Mouse (Mus musculus) megakaryocyte, embryonic 14.5 days (primary cell): ENCODE measurements around the gene Grk5. TPM values are rescaled to one million over a fixed set of nuclear protein-coding genes. Genes with fewer than 3 reads are reported as not detected.
A peak's percentile ranks its signal among the peaks of the same experiment; 100 is the strongest.
"Not testable (repeated sequence)": the region's sequence is repeated elsewhere in the genome, so short reads cannot be mapped to it uniquely, and the experiment has no call there.

ENCODE experiments used
- H3K27me3 ChIP-seq: replicated peaks from 2 replicates; pipeline ENCODE3; 2012; ENCODE audit warnings: inconsistent platforms
- H3K36me3 ChIP-seq: replicated peaks from 2 replicates; pipeline ENCODE3; 2012; ENCODE audit warnings: low read length, inconsistent platforms, mixed read lengths
- H3K4me1 ChIP-seq: 2 replicates; pipeline ENCODE4 v1.6.1; 2012; ENCODE audit warnings: inconsistent platforms
- H3K4me3 ChIP-seq: replicated peaks from 2 replicates; pipeline ENCODE3; 2012; ENCODE audit warnings: moderate library complexity, mild to moderate bottlenecking, inconsistent platforms
- H3K9me3 ChIP-seq: 2 replicates; pipeline ENCODE4 v1.6.1; 2012; ENCODE audit warnings: inconsistent platforms
- FLI1 ChIP-seq: IDR thresholded peaks from 2 replicates; pipeline ENCODE4 v1.6.1; 2012; ENCODE audit warnings: low read length, inconsistent platforms, mixed read lengths
- GATA1 ChIP-seq: IDR thresholded peaks from 3 replicates; pipeline ENCODE4 v1.6.1; 2012; ENCODE audit warnings: mixed read lengths, low read length, inconsistent platforms, borderline replicate concordance
- polyA plus RNA-seq: library from polyadenylated mRNA; stranded (reverse); fragments of >175 nt; gene quantifications from 2 replicates; pipeline ENCODE4 v1.2.3, GENCODE M21; 2012; ENCODE audit warnings: low replicate concordance; ENCODE audit not compliant: insufficient read depth

Gene Grk5
- polyA plus RNA-seq, 1 experiment = 5.0 TPM

DNA sequence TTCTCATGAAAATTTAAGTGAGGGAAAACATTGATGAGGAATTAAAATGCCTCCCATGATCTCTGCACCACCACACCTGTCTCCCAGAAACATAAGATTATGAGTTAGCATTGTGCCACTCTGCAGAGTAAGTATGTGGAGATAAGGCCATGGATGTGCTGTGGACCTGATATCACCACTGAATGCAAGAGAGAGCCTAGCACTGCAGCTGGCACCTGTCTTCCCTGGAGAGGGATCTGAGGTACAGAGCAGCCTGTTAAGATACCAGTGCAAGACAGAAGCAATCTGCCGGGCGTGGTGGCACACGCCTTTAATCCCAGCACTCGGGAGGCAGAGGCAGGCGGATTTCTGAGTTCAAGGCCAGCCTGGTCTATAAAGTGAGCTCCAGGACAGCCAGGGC, 15.9 kb downstream of the Grk5 start:
- no peaks in the 10 kb centered on the region for H3K27me3 ChIP-seq
- peaks cover 8% of the 10 kb centered on the region; the same call in 1 of the 2 replicates for H3K9me3 ChIP-seq
- peaks cover 4% of the 10 kb centered on the region for H3K36me3 ChIP-seq
- peaks cover 18% of the 10 kb centered on the region for H3K4me1 ChIP-seq
- no peak overlapping the region for H3K4me3 ChIP-seq
- TF ChIP-seq FLI1 = no peak

GRCm38 (mm10) chr19:60910304-60910703, 20.8 kb downstream of the Grk5 start:
- H3K9me3 ChIP-seq = no peaks in the 10 kb centered on the region
- peaks cover 8% of the 10 kb centered on the region for H3K4me1 ChIP-seq
- H3K27me3 ChIP-seq = no peaks in the 10 kb centered on the region
- TF ChIP-seq FLI1 (no peak), GATA1 (no peak)
- no peaks in the 10 kb centered on the region for H3K36me3 ChIP-seq
- H3K4me3 ChIP-seq = no peak overlapping the region

DNA sequence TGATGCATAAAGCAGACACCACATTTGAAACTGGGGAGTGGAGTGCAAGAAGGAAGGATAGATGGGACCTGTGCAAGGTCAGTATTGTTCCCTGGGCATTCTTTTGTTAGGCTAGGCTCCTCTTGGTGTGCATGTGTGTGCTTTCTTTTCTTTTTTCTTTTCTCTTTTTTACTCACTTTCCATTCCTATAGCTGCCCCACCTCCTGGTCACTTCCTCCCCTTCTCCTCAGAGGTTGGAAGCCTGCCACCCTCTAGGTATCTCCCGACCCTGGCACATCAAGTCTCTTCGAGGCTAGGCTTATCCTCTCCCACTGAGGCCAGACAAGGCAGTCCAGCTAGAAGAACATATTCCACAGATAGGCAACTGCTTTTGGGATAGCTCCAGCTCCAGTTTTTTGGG, 22.1 kb downstream of the Grk5 start:
- H3K27me3 ChIP-seq = no peaks in the 10 kb centered on the region
- TF ChIP-seq GATA1 (no peak), FLI1 (no peak)
- no peak overlapping the region for H3K4me3 ChIP-seq
- H3K36me3 ChIP-seq = no peaks in the 10 kb centered on the region
- H3K9me3 ChIP-seq = no peaks in the 10 kb centered on the region
- H3K4me1 ChIP-seq = peaks cover 18% of the 10 kb centered on the region

DNA sequence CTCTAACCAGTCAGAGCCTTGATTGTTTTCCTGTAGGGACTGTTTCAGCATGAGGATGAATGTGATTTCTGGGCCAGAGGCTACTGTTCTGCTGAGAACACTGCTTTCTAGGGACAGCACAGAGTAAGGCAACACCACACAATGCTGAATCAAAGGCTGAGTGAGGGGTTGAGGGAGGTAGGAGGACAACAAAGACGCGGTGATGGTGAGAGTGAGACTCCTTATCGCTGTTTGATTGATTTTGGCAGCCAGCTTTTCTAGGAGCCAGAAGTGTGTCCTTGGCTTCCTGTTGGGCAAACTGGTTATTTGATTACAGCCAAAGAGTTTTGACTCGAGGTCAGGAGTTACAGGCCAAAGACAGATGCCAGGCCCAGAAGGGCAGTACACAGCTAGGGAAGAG, 25.7 kb downstream of the Grk5 start:
- no peak for TF ChIP-seq FLI1
- no peak for TF ChIP-seq GATA1
- no peaks in the 10 kb centered on the region for H3K9me3 ChIP-seq
- H3K36me3 ChIP-seq = no peaks in the 10 kb centered on the region
- H3K4me3 ChIP-seq = no peak overlapping the region
- no peaks in the 10 kb centered on the region for H3K27me3 ChIP-seq
- H3K4me1 ChIP-seq = peaks cover 30% of the 10 kb centered on the region

- no peak overlapping the region for H3K4me3 ChIP-seq
- TF ChIP-seq GATA1 = no peak
- TF ChIP-seq FLI1 = no peak
- no peaks in the 10 kb centered on the region for H3K9me3 ChIP-seq
- H3K36me3 ChIP-seq = no peaks in the 10 kb centered on the region
- H3K27me3 ChIP-seq = no peaks in the 10 kb centered on the region
- H3K4me1 ChIP-seq = peaks cover 30% of the 10 kb centered on the region
Measured at GRCm38 (mm10) chr19:60915862-60916261, 26.3 kb downstream of the Grk5 start.

GRCm38 (mm10) chr19:60916869-60917570, 27.5 kb downstream of the Grk5 start:
- Histone ChIP-seq H3K27me3 (no peaks in the 10 kb centered on the region), H3K36me3 (no peaks in the 10 kb centered on the region)

GRCm38 (mm10) chr19:60924534-60924933, 35.0 kb downstream of the Grk5 start:
- H3K27me3 ChIP-seq = not testable (repeated sequence)

More at GRCm38 (mm10) chr19:60916869-60917570, 27.5 kb downstream of the Grk5 start:
- Histone ChIP-seq H3K9me3 (no peaks in the 10 kb centered on the region), H3K4me3 (no peak overlapping the region), H3K4me1 (peaks cover 33% of the 10 kb centered on the region)
- TF ChIP-seq FLI1 (no peak), GATA1 (no peak)

GRCm38 (mm10) chr19:60935001-60935400, 45.5 kb downstream of the Grk5 start:
- Histone ChIP-seq H3K4me3 (no peak overlapping the region), H3K4me1 (peaks cover 25% of the 10 kb centered on the region), H3K27me3 (no peaks in the 10 kb centered on the region), H3K9me3 (no peaks in the 10 kb centered on the region), H3K36me3 (no peaks in the 10 kb centered on the region)
- TF ChIP-seq GATA1 (no peak), FLI1 (no peak)

More at GRCm38 (mm10) chr19:60924534-60924933, 35.0 kb downstream of the Grk5 start:
- H3K4me1 ChIP-seq, H3K9me3 ChIP-seq, H3K4me3 ChIP-seq, H3K36me3 ChIP-seq: not testable (repeated sequence)

- Histone ChIP-seq H3K36me3 (no peaks in the 10 kb centered on the region), H3K4me3 (peak overlapping the region; percentile 75), H3K9me3 (no peaks in the 10 kb centered on the region), H3K27me3 (no peaks in the 10 kb centered on the region), H3K4me1 (peaks cover 46% of the 10 kb centered on the region)
- TF ChIP-seq GATA1 (peak; percentile 57; the same call in 1 of the 3 replicates), FLI1 (no peak)
Measured at GRCm38 (mm10) chr19:60939954-60940379, 50.4 kb downstream of the Grk5 start.

- no peak for TF ChIP-seq FLI1
- TF ChIP-seq GATA1 = no peak
- no peak overlapping the region for H3K4me3 ChIP-seq
Measured at GRCm38 (mm10) chr19:60940866-60941265, 51.3 kb downstream of the Grk5 start.

More at GRCm38 (mm10) chr19:60940866-60941265, 51.3 kb downstream of the Grk5 start:
- Histone ChIP-seq H3K9me3 (no peaks in the 10 kb centered on the region), H3K36me3 (no peaks in the 10 kb centered on the region), H3K27me3 (no peaks in the 10 kb centered on the region), H3K4me1 (peaks cover 49% of the 10 kb centered on the region)
